ENCODE assay signal across 21 mouse cellular contexts in the genomic region with DNA sequence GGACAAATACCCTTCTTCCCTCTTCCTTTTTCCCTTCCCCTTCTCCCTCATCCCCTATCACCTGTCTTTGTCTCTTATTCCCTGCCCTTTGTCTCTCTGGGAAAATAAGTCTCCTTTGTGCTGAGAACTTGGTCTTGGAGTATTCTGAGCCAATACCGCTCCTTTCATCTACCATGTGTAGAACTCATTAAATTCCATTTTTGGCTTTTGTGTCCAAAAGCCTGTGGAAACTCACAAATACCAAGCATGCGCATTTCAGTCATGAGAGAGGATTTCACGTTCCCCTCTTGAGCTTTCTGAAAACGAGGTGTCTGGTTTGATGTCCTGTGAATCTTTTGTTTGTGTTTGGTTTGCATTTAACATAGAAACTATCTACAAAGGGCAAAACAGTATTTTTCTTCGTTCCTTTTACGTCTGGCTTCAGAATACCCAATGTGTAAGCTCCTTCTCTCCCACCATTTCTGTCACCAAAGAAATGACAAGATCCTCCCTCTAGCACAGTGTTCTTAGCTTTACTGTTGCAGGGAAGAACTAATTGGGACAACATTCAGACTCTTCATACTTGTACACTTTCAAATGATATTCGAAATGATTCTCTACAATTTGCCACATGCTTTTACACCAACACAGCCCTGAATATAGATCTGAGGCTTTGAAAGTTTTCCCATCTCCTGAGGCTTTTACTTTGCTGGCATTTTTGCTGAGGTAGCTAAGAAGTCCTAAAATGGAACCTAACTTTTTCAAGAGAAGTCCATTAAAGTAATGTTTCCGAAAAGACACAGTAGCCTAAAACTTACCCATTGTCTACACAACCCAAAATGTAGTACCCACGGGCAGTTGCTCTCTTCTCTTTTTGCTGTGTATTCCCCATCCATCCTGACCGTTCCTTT.
A peak's percentile ranks its signal among the peaks of the same experiment; 100 is the strongest.
DNase-seq lines count a peak whose midpoint lies in the region; ATAC-seq lines count a peak whose summit lies in the region.
"Had no signal": no experiment of that assay in that cellular context is flagged by ENCODE, and none has a peak within 500 bp of the region (broad histone marks: within the 10 kb centered on the region; RNA-seq: fewer than 3 reads in every experiment).

No protein-coding gene starts in this region.

- peak; percentile 59; the same call in 1 of the 2 replicates for ATAC-seq in frontal cortex, adult (ENCODE audit: low TSS enrichment)
- no peak for ATAC-seq in midbrain, embryonic 11.5 days (ENCODE audit: low FRiP score)
- no peak for ATAC-seq in midbrain, embryonic 16.5 days
- ATAC-seq: forebrain, embryonic 14.5 days; forebrain, embryonic 16.5 days had no signal

- no peak overlapping the region for H3K27ac ChIP-seq in midbrain, embryonic 11.5 days (ENCODE audit: low read depth, low read length)
- H3K27ac ChIP-seq in midbrain, embryonic 16.5 days (ENCODE audit: low read length) = no peak overlapping the region
- H3K27ac ChIP-seq: embryonic facial prominence, embryonic 13.5 days; embryonic facial prominence, embryonic 15.5 days; forebrain, embryonic 10.5 days; forebrain, embryonic 12.5 days had no signal

- no peaks in the 10 kb centered on the region for H3K36me3 ChIP-seq in midbrain, embryonic 11.5 days (ENCODE audit: control insufficient read depth, insufficient read depth, low read length)
- H3K36me3 ChIP-seq in midbrain, embryonic 16.5 days (ENCODE audit: control insufficient read depth, insufficient read depth, low read length) = no peaks in the 10 kb centered on the region
- H3K36me3 ChIP-seq: embryonic facial prominence, embryonic 13.5 days; embryonic facial prominence, embryonic 15.5 days; forebrain, embryonic 10.5 days; forebrain, embryonic 12.5 days had no signal

- H3K27me3 ChIP-seq in midbrain, embryonic 11.5 days (ENCODE audit: control insufficient read depth, insufficient read depth, low read length) = no peaks in the 10 kb centered on the region
- H3K27me3 ChIP-seq in midbrain, embryonic 16.5 days (ENCODE audit: control insufficient read depth, insufficient read depth, low read depth, low read length) = no peaks in the 10 kb centered on the region
- H3K27me3 ChIP-seq: embryonic facial prominence, embryonic 13.5 days; embryonic facial prominence, embryonic 15.5 days; forebrain, embryonic 12.5 days had no signal

- H3K4me3 ChIP-seq in midbrain, embryonic 11.5 days (ENCODE audit: low read depth, low read length) = no peak overlapping the region
- H3K4me3 ChIP-seq in midbrain, embryonic 16.5 days (ENCODE audit: low read depth, low read length) = no peak overlapping the region
- H3K4me3 ChIP-seq: embryonic facial prominence, embryonic 13.5 days; embryonic facial prominence, embryonic 15.5 days; erythroblast, embryonic 14.5 days; forebrain, embryonic 10.5 days; forebrain, embryonic 12.5 days had no signal

- no peak overlapping the region for H3K4me2 ChIP-seq in midbrain, embryonic 11.5 days
- no peak overlapping the region for H3K4me2 ChIP-seq in midbrain, embryonic 16.5 days (ENCODE audit: low read length)
- H3K4me2 ChIP-seq: embryonic facial prominence, embryonic 13.5 days; embryonic facial prominence, embryonic 15.5 days; forebrain, embryonic 12.5 days had no signal

- WGBS in midbrain, embryonic 11.5 days = 85% methylated on average over 10 of the region's 10 CpGs
- WGBS in midbrain, embryonic 16.5 days = 83% methylated on average over 10 of the region's 10 CpGs

- DNase-seq in frontal cortex, postnatal 25 days (ENCODE audit: low spot score in 2 of 2) = no peak
- DNase-seq in midbrain, embryonic 11.5 days (ENCODE audit: low spot score, missing footprints) = peak; percentile 12
- DNase-seq in cerebellum, postnatal 4 days (ENCODE audit: low spot score in 2 of 2) = no peak
- DNase-seq: adrenal gland, adult 8-10 months; adrenal gland, postnatal 14 days; adrenal gland, postnatal 36 days; cerebellum, adult 11-12 months; cerebellum, adult 2 months; cerebellum, adult 9-10 months; cerebellum, postnatal 10 days; cerebellum, postnatal 25 days; embryo, embryonic 11 days had no signal

- no peak overlapping the region for H3K9ac ChIP-seq in midbrain, embryonic 11.5 days (ENCODE audit: low read length)
- no peak overlapping the region for H3K9ac ChIP-seq in midbrain, embryonic 16.5 days (ENCODE audit: low read depth, low read length)
- H3K9ac ChIP-seq: embryonic facial prominence, embryonic 13.5 days; embryonic facial prominence, embryonic 15.5 days; forebrain, embryonic 12.5 days had no signal

- no peaks in the 10 kb centered on the region for H3K4me1 ChIP-seq in midbrain, embryonic 11.5 days (ENCODE audit: control insufficient read depth, insufficient read depth, low read length)
- no peaks in the 10 kb centered on the region for H3K4me1 ChIP-seq in midbrain, embryonic 16.5 days (ENCODE audit: control insufficient read depth, insufficient read depth, low read length)
- H3K4me1 ChIP-seq: embryonic facial prominence, embryonic 13.5 days; embryonic facial prominence, embryonic 15.5 days; forebrain, embryonic 10.5 days; forebrain, embryonic 12.5 days had no signal

- no peaks in the 10 kb centered on the region for H3K9me3 ChIP-seq in midbrain, embryonic 11.5 days (ENCODE audit: control insufficient read depth, low read length)
- no peaks in the 10 kb centered on the region for H3K9me3 ChIP-seq in midbrain, embryonic 16.5 days (replicated peaks; ENCODE audit: control insufficient read depth, low read length, poor library complexity, severe bottlenecking)
- H3K9me3 ChIP-seq: embryonic facial prominence, embryonic 13.5 days; embryonic facial prominence, embryonic 15.5 days; forebrain, embryonic 10.5 days; forebrain, embryonic 12.5 days had no signal
